Mouse (Mus musculus) cerebellum, postnatal 36 days (tissue): ENCODE results near the gene H2-Q10.

Experiments used
- DNase-seq, 2 experiments: peaks; one replicate each; pipeline ENCODE4 v3.0.0; 2021 to 2022; ENCODE audit warnings: mixed read lengths in 2 of 2

Gene H2-Q10

DNA sequence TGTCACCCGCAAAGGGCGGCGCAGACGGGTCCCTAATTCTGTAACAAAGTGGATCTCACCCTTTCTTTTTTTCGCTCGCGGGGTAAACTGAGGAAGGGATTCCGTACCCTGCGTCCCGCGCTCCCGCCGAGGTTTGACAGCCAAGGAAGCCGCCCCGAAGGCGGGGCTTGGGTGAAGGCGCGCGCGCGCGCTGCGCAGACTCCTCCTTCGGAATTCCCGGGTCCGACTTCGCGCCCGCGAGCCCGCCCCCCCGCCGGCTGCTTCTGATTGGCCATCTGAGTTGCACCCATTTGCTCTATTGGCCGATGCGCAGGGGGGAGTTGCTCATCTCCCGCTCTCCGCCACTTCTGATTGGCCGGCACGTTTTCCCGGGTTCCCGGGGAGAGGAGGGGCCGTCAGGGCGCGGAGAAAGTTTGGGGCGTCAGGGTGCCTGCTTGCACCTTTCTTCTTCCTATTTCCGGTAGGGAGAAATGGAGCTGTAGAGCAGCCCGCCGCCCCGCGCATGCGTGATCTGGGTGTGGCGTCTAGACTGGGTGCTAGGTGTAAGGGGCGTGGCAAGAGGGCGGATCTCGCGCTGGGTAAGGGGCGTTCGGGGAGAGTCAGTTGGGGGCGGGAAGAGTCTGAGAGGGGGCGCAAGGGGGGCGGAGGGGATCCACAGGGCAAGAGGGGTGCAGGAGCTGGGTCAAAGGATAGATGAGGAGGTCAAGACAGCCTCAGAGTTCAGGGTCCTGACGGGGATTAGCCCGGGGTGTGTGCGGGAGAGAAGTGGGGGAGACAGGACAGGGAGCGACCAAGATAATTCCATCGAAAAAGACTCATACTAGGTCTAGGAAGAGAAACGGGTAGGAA is 47.0 kb downstream of the H2-Q10 start, which contains the start of the genes Tcf19 and Cchcr1:
TSS of gene Tcf19 (minus strand) at position 173 of the 849 bp plus-strand sequence.
TSS of gene Cchcr1 (plus strand) at position 449 of the 849 bp plus-strand sequence.
- DNase-seq, result peak; percentile 93 to 96

GRCm38 (mm10) chr17:35517526-35517925 is 47.6 kb downstream of the H2-Q10 start:
- DNase-seq, result no peak
